Mouse (Mus musculus): ENCODE results near the gene Scyl2. TPM values are rescaled to one million over a fixed set of nuclear protein-coding genes. Genes with fewer than 3 reads are reported as not detected.
"Not testable (repeated sequence)": the region's sequence is repeated elsewhere in the genome, so short reads cannot be mapped to it uniquely, and the experiment has no call there.

The Scyl2 gene
- polyA plus RNA-seq, 1 experiment from 2014 or later: 12.7 TPM

- H3K4me1 ChIP-seq (ENCODE audit: control insufficient read depth, insufficient read depth, low read length): 0 out of 2 replicates have a peak, but pooled peaks cover 3% of the 10 kb centered on the region
- peaks cover 25% of the 10 kb centered on the region for H3K36me3 ChIP-seq (ENCODE audit: control insufficient read depth, insufficient read depth, low read length)
- H3K4me3 ChIP-seq (ENCODE audit: low read depth, low read length): peak overlapping the region; percentile 11; the same call in 1 of the 2 replicates
- 29% methylated on average over 10 of the region's 10 CpGs for WGBS
- H3K27ac ChIP-seq (replicated peaks; ENCODE audit: low read depth, low read length): no peak overlapping the region
- H3K27me3 ChIP-seq (replicated peaks; ENCODE audit: control insufficient read depth, insufficient read depth, low read length): no peaks in the 10 kb centered on the region
- no peak overlapping the region for H3K9ac ChIP-seq (ENCODE audit: low read depth, low read length)
- H3K9me3 ChIP-seq (ENCODE audit: control insufficient read depth, low read length): no peaks in the 10 kb centered on the region
- DNase-seq (ENCODE audit: low spot score): peak; percentile 50
- peak overlapping the region; percentile 42 for H3K4me2 ChIP-seq (ENCODE audit: low read depth, low read length)
- 0 out of 2 replicates have a peak, but pooled peaks have one; percentile 65 for ATAC-seq (ENCODE audit: low read depth)
These were observed 22.6 kb upstream of the Scyl2 start for GRCm38 (mm10) chr10:89708720-89709119.

DNA sequence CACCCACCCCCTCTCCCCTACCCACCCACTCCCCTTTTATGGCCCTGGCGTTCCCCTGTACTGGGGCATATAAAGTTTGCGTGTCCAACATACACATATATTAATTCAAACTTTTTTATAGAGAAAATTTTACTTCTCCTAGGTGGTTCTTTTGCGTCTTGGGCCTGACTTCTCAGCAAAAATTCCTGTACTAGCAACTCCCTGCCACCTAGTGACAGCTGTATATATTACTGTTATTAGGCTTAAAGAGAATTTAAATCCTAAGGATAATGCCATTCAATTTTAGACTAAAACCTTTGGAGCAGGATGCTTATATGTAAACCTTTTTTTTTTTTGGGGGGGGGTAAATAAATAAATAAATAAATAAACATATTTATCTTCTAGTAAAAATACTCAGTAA lies 21.3 kb upstream of the Scyl2 start:
- H3K9me3 ChIP-seq (ENCODE audit: control insufficient read depth, low read length): no peaks in the 10 kb centered on the region
- 81% methylated on average over 3 of the region's 3 CpGs for WGBS
- H3K36me3 ChIP-seq (ENCODE audit: control insufficient read depth, insufficient read depth, low read length): peaks cover 12% of the 10 kb centered on the region
- no peak overlapping the region for H3K4me2 ChIP-seq (ENCODE audit: low read depth, low read length)
- no peak for DNase-seq (ENCODE audit: low spot score)
- ATAC-seq (ENCODE audit: low read depth): no peak
- H3K9ac ChIP-seq (ENCODE audit: low read depth, low read length): no peak overlapping the region
- H3K4me1 ChIP-seq (ENCODE audit: control insufficient read depth, insufficient read depth, low read length): 0 out of 2 replicates have a peak, but pooled peaks cover 3% of the 10 kb centered on the region
- no peak overlapping the region for H3K27ac ChIP-seq (replicated peaks; ENCODE audit: low read depth, low read length)
- H3K4me3 ChIP-seq (ENCODE audit: low read depth, low read length): no peak overlapping the region
- no peaks in the 10 kb centered on the region for H3K27me3 ChIP-seq (replicated peaks; ENCODE audit: control insufficient read depth, insufficient read depth, low read length)

GRCm38 (mm10) chr10:89703042-89703441 lies 17.0 kb upstream of the Scyl2 start:
- Histone ChIP-seq H3K9ac (ENCODE audit: low read depth, low read length) (no peak overlapping the region), H3K4me2 (ENCODE audit: low read depth, low read length) (no peak overlapping the region), H3K27me3 (replicated peaks; ENCODE audit: control insufficient read depth, insufficient read depth, low read length) (no peaks in the 10 kb centered on the region), H3K27ac (replicated peaks; ENCODE audit: low read depth, low read length) (no peak overlapping the region), H3K9me3 (ENCODE audit: control insufficient read depth, low read length) (no peaks in the 10 kb centered on the region), H3K36me3 (ENCODE audit: control insufficient read depth, insufficient read depth, low read length) (no peaks in the 10 kb centered on the region), H3K4me3 (ENCODE audit: low read depth, low read length) (no peak overlapping the region), H3K4me1 (ENCODE audit: control insufficient read depth, insufficient read depth, low read length) (no peaks in the 10 kb centered on the region)
- ATAC-seq (ENCODE audit: low read depth) (no peak), DNase-seq (ENCODE audit: low spot score) (peak; percentile 44)
- 38% methylated on average over 5 of the region's 5 CpGs for WGBS

- Histone ChIP-seq H3K9ac (ENCODE audit: low read depth, low read length) (no peak overlapping the region), H3K4me3 (ENCODE audit: low read depth, low read length) (no peak overlapping the region), H3K9me3 (ENCODE audit: control insufficient read depth, low read length) (no peaks in the 10 kb centered on the region), H3K4me1 (ENCODE audit: control insufficient read depth, insufficient read depth, low read length) (no peaks in the 10 kb centered on the region), H3K27me3 (replicated peaks; ENCODE audit: control insufficient read depth, insufficient read depth, low read length) (no peaks in the 10 kb centered on the region), H3K27ac (replicated peaks; ENCODE audit: low read depth, low read length) (no peak overlapping the region), H3K4me2 (ENCODE audit: low read depth, low read length) (no peak overlapping the region), H3K36me3 (ENCODE audit: control insufficient read depth, insufficient read depth, low read length) (no peaks in the 10 kb centered on the region)
- 88% methylated on average over 3 of the region's 3 CpGs for WGBS
- DNase-seq (ENCODE audit: low spot score): no peak
- no peak for ATAC-seq (ENCODE audit: low read depth)
These were observed 11.9 kb upstream of the Scyl2 start for GRCm38 (mm10) chr10:89697956-89698355.

DNA sequence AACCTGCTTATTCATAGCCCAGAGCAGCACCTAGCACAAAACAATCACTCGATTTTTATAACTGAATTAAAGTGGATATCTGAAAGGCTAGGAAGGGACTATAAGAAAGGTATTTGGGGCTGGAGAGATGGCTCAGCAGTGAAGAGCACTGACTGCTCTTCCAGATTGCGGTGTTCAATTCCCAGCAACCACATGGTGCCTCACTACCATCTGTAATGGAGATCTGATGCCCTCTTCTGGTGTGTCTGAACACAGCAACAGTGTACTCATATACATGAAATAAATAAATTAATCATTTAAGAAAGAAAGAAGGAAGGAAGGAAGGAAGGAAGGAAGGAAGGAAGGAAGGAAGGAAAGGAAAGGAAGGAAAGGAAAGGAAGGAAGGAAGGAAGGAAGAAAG lies 10.2 kb upstream of the Scyl2 start:
- H3K36me3 ChIP-seq (ENCODE audit: control insufficient read depth, insufficient read depth, low read length); H3K4me1 ChIP-seq (ENCODE audit: control insufficient read depth, insufficient read depth, low read length); H3K9me3 ChIP-seq (ENCODE audit: control insufficient read depth, low read length); ATAC-seq (ENCODE audit: low read depth); H3K9ac ChIP-seq (ENCODE audit: low read depth, low read length); H3K27ac ChIP-seq (replicated peaks; ENCODE audit: low read depth, low read length); H3K4me2 ChIP-seq (ENCODE audit: low read depth, low read length); DNase-seq (ENCODE audit: low spot score); H3K4me3 ChIP-seq (ENCODE audit: low read depth, low read length); H3K27me3 ChIP-seq (replicated peaks; ENCODE audit: control insufficient read depth, insufficient read depth, low read length): not testable (repeated sequence)
- 76% methylated on average over 2 of the region's 2 CpGs for WGBS

DNA sequence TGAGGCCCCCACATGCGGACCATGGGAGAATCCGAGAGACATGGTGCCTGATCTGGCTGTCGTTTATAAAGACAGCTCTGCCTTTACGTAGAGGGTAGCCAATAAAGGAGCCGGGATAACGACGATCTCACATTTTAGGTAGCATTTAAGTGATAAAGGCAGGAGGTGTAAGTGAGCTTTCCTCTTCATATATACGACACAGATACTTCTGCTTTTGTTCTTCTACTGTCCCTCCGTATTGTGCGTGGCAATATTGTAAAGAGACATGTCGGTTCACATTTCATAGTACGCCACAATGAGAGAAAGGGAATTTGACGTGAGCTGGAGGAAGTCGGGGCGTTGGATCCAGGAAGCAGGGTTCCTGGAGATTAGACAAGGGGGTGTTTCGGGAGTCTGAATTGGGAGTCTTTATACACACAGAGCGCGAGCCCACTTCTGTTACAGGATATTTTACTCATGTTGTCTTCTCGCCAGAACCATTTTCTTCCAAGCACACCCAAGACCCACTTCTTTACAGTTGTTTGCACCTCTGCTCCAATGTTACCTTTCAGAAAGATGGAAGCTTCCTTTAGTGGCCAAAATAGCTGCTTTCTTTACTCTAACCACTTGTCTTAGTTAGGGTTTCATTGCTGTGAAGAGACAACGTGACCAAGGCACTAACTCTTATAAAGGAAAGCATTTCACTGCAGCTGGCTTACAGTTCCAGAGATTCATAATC lies 9.3 kb upstream of the Scyl2 start:
- H3K9ac ChIP-seq (ENCODE audit: low read depth, low read length): no peak overlapping the region
- ATAC-seq (ENCODE audit: low read depth): no peak
- 81% methylated on average over 20 of the region's 20 CpGs for WGBS
- H3K4me1 ChIP-seq (ENCODE audit: control insufficient read depth, insufficient read depth, low read length): no peaks in the 10 kb centered on the region
- H3K36me3 ChIP-seq (ENCODE audit: control insufficient read depth, insufficient read depth, low read length): no peaks in the 10 kb centered on the region
- DNase-seq (ENCODE audit: low spot score): no peak
- H3K27me3 ChIP-seq (replicated peaks; ENCODE audit: control insufficient read depth, insufficient read depth, low read length): no peaks in the 10 kb centered on the region
- H3K4me2 ChIP-seq (ENCODE audit: low read depth, low read length): no peak overlapping the region
- H3K4me3 ChIP-seq (ENCODE audit: low read depth, low read length): no peak overlapping the region
- H3K27ac ChIP-seq (replicated peaks; ENCODE audit: low read depth, low read length): no peak overlapping the region
- no peaks in the 10 kb centered on the region for H3K9me3 ChIP-seq (ENCODE audit: control insufficient read depth, low read length)

- no peaks in the 10 kb centered on the region for H3K9me3 ChIP-seq (ENCODE audit: control insufficient read depth, low read length)
- H3K9ac ChIP-seq (ENCODE audit: low read depth, low read length): no peak overlapping the region
- WGBS: 44% methylated on average over 8 of the region's 8 CpGs
- no peaks in the 10 kb centered on the region for H3K36me3 ChIP-seq (ENCODE audit: control insufficient read depth, insufficient read depth, low read length)
- H3K27me3 ChIP-seq (replicated peaks; ENCODE audit: control insufficient read depth, insufficient read depth, low read length): no peaks in the 10 kb centered on the region
- H3K4me1 ChIP-seq (ENCODE audit: control insufficient read depth, insufficient read depth, low read length): peaks cover 2% of the 10 kb centered on the region
- DNase-seq (ENCODE audit: low spot score) (no peak), ATAC-seq (ENCODE audit: low read depth) (no peak)
- no peak overlapping the region for H3K4me3 ChIP-seq (ENCODE audit: low read depth, low read length)
- no peak overlapping the region for H3K27ac ChIP-seq (replicated peaks; ENCODE audit: low read depth, low read length)
- no peak overlapping the region for H3K4me2 ChIP-seq (ENCODE audit: low read depth, low read length)
These were observed 3.9 kb upstream of the Scyl2 start for GRCm38 (mm10) chr10:89690021-89690420.

- Histone ChIP-seq H3K4me3 (ENCODE audit: low read depth, low read length) (no peak overlapping the region), H3K9ac (ENCODE audit: low read depth, low read length) (no peak overlapping the region), H3K4me2 (ENCODE audit: low read depth, low read length) (no peak overlapping the region), H3K4me1 (ENCODE audit: control insufficient read depth, insufficient read depth, low read length) (peaks cover 5% of the 10 kb centered on the region), H3K27me3 (replicated peaks; ENCODE audit: control insufficient read depth, insufficient read depth, low read length) (no peaks in the 10 kb centered on the region), H3K9me3 (ENCODE audit: control insufficient read depth, low read length) (no peaks in the 10 kb centered on the region), H3K27ac (replicated peaks; ENCODE audit: low read depth, low read length) (no peak overlapping the region), H3K36me3 (ENCODE audit: control insufficient read depth, insufficient read depth, low read length) (no peaks in the 10 kb centered on the region)
- no peak for ATAC-seq (ENCODE audit: low read depth)
- DNase-seq (ENCODE audit: low spot score): no peak
- 79% methylated on average over 2 of the region's 2 CpGs for WGBS
These were observed 1.4 kb upstream of the Scyl2 start for GRCm38 (mm10) chr10:89687455-89687854.

All from embryonic facial prominence, embryonic 14.5 days (tissue).